Mouse (Mus musculus): Measurements from ENCODE around the gene Strc. TPM values are rescaled to one million over a fixed set of nuclear protein-coding genes. Genes with fewer than 3 reads are reported as not detected.

Gene Strc
- polyA plus RNA-seq, 1 experiment = 0.05 TPM

- Histone ChIP-seq H3K27me3 (ENCODE audit: control insufficient read depth, insufficient read depth, low read length) (no peaks in the 10 kb centered on the region), H3K4me3 (ENCODE audit: extremely low read depth, insufficient read depth, insufficient read length) (no peak overlapping the region), H3K4me1 (ENCODE audit: control insufficient read depth, insufficient read depth, insufficient read length) (no peaks in the 10 kb centered on the region; the same call in 1 of the 2 replicates), H3K27ac (ENCODE audit: insufficient read depth, low read length) (no peak overlapping the region), H3K36me3 (ENCODE audit: control insufficient read depth, insufficient read depth, low read length) (peaks cover 3% of the 10 kb centered on the region; the same call in 1 of the 2 replicates)
- 30% methylated on average over 3 of the region's 3 CpGs for WGBS
- no peak for TF ChIP-seq POLR2A (IDR thresholded peaks at IDR 0.05; ENCODE audit: low read depth, low read length)
- TF ChIP-seq CTCF (IDR thresholded peaks at IDR 0.05; ENCODE audit: extremely low read depth, insufficient read depth, insufficient read length, insufficient replicate concordance) = no peak
- no peak for DNase-seq (ENCODE audit: low read depth in 1 of 2, low spot score in 2 of 2)
Measured at GRCm38 (mm10) chr2:121415103-121415502, 28.1 kb upstream of the Strc start.

DNA sequence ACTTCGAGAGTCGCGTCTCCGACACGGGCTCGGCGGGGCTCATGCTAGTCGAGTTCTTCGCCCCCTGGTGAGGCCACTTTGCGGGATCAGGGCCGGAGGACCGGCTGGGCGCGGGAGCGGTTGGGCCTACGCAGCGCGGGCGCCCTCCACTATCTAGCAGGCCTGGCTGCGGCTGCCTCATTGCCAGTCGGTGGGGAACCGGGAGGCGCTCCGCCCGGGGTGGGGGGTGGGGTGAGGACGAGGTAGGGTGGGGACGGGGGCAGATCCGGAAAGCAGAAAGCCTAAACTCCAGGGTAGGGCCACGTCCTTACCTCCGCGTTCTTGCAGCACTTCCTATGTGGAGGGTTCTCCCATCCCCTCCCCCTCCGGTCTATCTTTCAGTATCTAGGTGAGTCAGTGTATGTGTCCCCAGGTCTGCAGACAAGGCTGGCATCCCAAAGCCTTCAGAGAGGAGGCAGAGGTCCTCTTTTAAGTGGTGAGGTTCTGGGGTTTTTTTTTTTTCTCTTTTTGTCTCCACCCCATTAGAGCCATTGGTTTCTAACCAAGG lies 27.2 kb upstream of the Strc start:
- Histone ChIP-seq H3K36me3 (ENCODE audit: control insufficient read depth, insufficient read depth, low read length) (peaks cover 3% of the 10 kb centered on the region; the same call in 1 of the 2 replicates), H3K4me1 (ENCODE audit: control insufficient read depth, insufficient read depth, insufficient read length) (no peaks in the 10 kb centered on the region; the same call in 1 of the 2 replicates), H3K27ac (ENCODE audit: insufficient read depth, low read length) (peak overlapping the region; percentile 96), H3K27me3 (ENCODE audit: control insufficient read depth, insufficient read depth, low read length) (no peaks in the 10 kb centered on the region), H3K4me3 (ENCODE audit: extremely low read depth, insufficient read depth, insufficient read length) (peak overlapping the region; percentile 100)
- DNase-seq (ENCODE audit: low read depth in 1 of 2, low spot score in 2 of 2) = peak; percentile 7 to 38
- WGBS = under 1% methylated on average over 32 of the region's 32 CpGs
- TF ChIP-seq POLR2A (IDR thresholded peaks at IDR 0.05; ENCODE audit: low read depth, low read length) = no peak
- TF ChIP-seq CTCF (IDR thresholded peaks at IDR 0.05; ENCODE audit: extremely low read depth, insufficient read depth, insufficient read length, insufficient replicate concordance) = no peak

DNA sequence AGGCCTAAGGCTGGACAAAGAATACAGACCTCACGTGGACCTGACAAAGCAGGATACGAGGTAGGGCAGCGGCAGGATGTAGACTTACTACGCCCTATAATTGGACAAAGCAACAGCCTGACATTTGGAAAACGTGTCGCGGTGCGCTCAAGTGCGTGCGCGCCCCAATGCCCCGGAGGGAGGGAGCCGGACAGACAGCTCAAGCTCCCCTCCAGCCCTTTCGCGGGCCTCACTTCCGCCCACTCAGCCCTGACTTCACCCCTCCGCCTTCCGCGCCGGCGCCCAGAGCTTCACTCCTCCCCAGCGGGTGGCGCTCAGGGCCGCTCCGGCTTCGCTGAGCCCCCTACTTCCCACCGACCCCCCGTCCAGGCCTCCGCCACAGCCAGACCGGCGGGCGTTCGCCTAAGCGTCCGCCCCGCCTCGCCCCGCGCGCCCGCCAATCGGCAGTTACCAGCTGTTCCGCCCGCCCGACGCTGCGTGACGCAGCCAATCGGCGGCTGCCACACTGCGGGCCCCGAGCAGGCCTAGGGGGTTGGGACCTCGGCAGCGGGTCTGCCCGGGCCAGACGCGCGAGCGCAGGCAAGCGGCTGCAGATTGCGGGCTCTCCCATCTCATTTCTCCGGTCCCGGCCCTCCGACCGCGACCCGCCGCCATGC lies 26.5 kb upstream of the Strc start, which contains the start of the genes Pdia3 and Catsper2:
Gene Pdia3, plus strand, starts transcription at position 389 of the 656 bp plus-strand sequence.
Gene Catsper2, minus strand, starts transcription at position 406 of the 656 bp plus-strand sequence.
- TF ChIP-seq CTCF (IDR thresholded peaks at IDR 0.05; ENCODE audit: extremely low read depth, insufficient read depth, insufficient read length, insufficient replicate concordance) (no peak), POLR2A (IDR thresholded peaks at IDR 0.05; ENCODE audit: low read depth, low read length) (peak; percentile 96)
- peak; percentile 74 to 93 for DNase-seq (ENCODE audit: low read depth in 1 of 2, low spot score in 2 of 2)
- under 1% methylated on average over 68 of the region's 68 CpGs for WGBS
- peak within 1 kb of the TSS; percentile 100 for H3K4me3 ChIP-seq (ENCODE audit: extremely low read depth, insufficient read depth, insufficient read length)
- H3K36me3 ChIP-seq (ENCODE audit: control insufficient read depth, insufficient read depth, low read length) = peaks cover 3% of the 10 kb centered on the region; the same call in 1 of the 2 replicates
- H3K27ac ChIP-seq (ENCODE audit: insufficient read depth, low read length) = peak within 1 kb of the TSS; percentile 96
- no peaks in the 10 kb centered on the region; the same call in 1 of the 2 replicates for H3K4me1 ChIP-seq (ENCODE audit: control insufficient read depth, insufficient read depth, insufficient read length)
- no peaks in the 10 kb centered on the region for H3K27me3 ChIP-seq (ENCODE audit: control insufficient read depth, insufficient read depth, low read length)

DNA sequence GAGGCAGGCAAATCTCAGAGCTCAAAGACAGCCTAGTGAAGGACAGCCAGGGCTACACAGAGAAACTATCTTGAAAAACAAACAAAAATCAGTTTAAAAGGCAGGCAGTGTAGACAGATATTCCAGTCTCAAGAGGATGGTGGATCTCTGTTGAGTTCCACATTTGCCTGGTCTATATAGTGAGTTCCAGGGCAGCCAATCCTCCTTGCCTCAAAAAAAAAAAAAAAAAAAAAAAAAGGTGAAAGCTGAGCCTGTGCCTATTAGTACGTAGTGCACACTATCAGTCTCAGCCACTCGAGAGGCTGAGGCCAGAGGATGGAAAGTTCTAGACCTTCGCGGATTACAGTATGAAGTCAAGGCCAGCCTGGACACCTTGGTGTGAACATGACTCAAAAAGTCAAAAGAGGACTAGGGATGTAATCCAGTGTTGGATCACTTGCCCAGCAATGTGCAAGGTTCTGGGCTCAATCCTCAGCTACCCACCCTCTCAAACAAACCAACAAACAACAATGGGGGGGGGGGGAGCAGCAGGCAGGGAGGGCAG lies 25.9 kb upstream of the Strc start:
- WGBS = 5% methylated on average over 4 of the region's 4 CpGs
- TF ChIP-seq CTCF (IDR thresholded peaks at IDR 0.05; ENCODE audit: extremely low read depth, insufficient read depth, insufficient read length, insufficient replicate concordance) = no peak
- TF ChIP-seq POLR2A (IDR thresholded peaks at IDR 0.05; ENCODE audit: low read depth, low read length) = no peak
- Histone ChIP-seq H3K27ac (ENCODE audit: insufficient read depth, low read length) (peak overlapping the region; percentile 91), H3K36me3 (ENCODE audit: control insufficient read depth, insufficient read depth, low read length) (peaks cover 3% of the 10 kb centered on the region; the same call in 1 of the 2 replicates), H3K4me3 (ENCODE audit: extremely low read depth, insufficient read depth, insufficient read length) (peak overlapping the region; percentile 100), H3K27me3 (ENCODE audit: control insufficient read depth, insufficient read depth, low read length) (no peaks in the 10 kb centered on the region), H3K4me1 (ENCODE audit: control insufficient read depth, insufficient read depth, insufficient read length) (no peaks in the 10 kb centered on the region; the same call in 1 of the 2 replicates)
- peak; percentile 5 to 15 for DNase-seq (ENCODE audit: low read depth in 1 of 2, low spot score in 2 of 2)

DNA sequence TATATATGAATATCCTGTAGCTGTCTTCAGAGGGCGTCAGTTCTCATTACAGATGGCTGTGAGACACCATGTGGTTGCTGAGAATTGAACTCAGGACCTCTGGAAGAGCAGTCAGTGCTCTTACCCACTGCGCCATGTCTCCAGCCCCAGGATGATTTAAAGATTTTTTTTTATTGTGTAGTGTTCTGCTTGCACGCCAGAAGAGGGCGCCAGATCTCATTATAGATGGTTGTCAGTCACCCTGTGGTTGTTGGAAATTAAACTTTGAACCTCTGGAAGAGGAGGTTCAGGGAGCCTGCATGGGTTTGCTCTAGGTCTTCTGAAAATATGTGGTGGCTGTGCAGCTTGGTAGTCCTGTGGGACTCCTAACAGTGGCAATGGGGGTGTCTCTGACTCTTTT lies 21.2 kb upstream of the Strc start:
- DNase-seq (ENCODE audit: low read depth in 1 of 2, low spot score in 2 of 2) = peak; percentile 41 to 45
- 44% methylated on average over 4 of the region's 4 CpGs for WGBS
- no peaks in the 10 kb centered on the region for H3K4me1 ChIP-seq (ENCODE audit: control insufficient read depth, insufficient read depth, insufficient read length)
- no peaks in the 10 kb centered on the region for H3K27me3 ChIP-seq (ENCODE audit: control insufficient read depth, insufficient read depth, low read length)
- no peak overlapping the region for H3K4me3 ChIP-seq (ENCODE audit: extremely low read depth, insufficient read depth, insufficient read length)
- TF ChIP-seq POLR2A (IDR thresholded peaks at IDR 0.05; ENCODE audit: low read depth, low read length) = no peak
- 0 out of 2 replicates have a peak, but pooled peaks have one; percentile 11 for TF ChIP-seq CTCF (IDR thresholded peaks at IDR 0.05; ENCODE audit: extremely low read depth, insufficient read depth, insufficient read length, insufficient replicate concordance)
- no peaks in the 10 kb centered on the region for H3K36me3 ChIP-seq (ENCODE audit: control insufficient read depth, insufficient read depth, low read length)
- no peak overlapping the region for H3K27ac ChIP-seq (ENCODE audit: insufficient read depth, low read length)

GRCm38 (mm10) chr2:121403296-121403695 lies 16.3 kb upstream of the Strc start:
- no peaks in the 10 kb centered on the region for H3K36me3 ChIP-seq (ENCODE audit: control insufficient read depth, insufficient read depth, low read length)
- no peak for DNase-seq (ENCODE audit: low read depth in 1 of 2, low spot score in 2 of 2)
- H3K4me1 ChIP-seq (ENCODE audit: control insufficient read depth, insufficient read depth, insufficient read length) = no peaks in the 10 kb centered on the region
- H3K27me3 ChIP-seq (ENCODE audit: control insufficient read depth, insufficient read depth, low read length) = no peaks in the 10 kb centered on the region
- no peak overlapping the region for H3K27ac ChIP-seq (ENCODE audit: insufficient read depth, low read length)
- H3K4me3 ChIP-seq (ENCODE audit: extremely low read depth, insufficient read depth, insufficient read length) = no peak overlapping the region
- TF ChIP-seq CTCF (IDR thresholded peaks at IDR 0.05; ENCODE audit: extremely low read depth, insufficient read depth, insufficient read length, insufficient replicate concordance) (no peak), POLR2A (IDR thresholded peaks at IDR 0.05; ENCODE audit: low read depth, low read length) (no peak)
